Mouse (Mus musculus) heart, postnatal 4 days (tissue): Measurements from ENCODE around the gene Tspan15. TPM values are rescaled to one million over a fixed set of nuclear protein-coding genes. Genes with fewer than 3 reads are reported as not detected.

Source experiments
- DNase-seq: peaks from one replicate; pipeline ENCODE4 v3.0.0; 2021
- total RNA-seq, 2 experiments: library from RNA; stranded (reverse); gene quantifications; 2 replicates each; pipeline ENCODE4 v1.2.3; 2021

Tspan15 gene
- total RNA-seq, 2 experiments from 2014 or later: 10.1 to 10.3 TPM

DNA sequence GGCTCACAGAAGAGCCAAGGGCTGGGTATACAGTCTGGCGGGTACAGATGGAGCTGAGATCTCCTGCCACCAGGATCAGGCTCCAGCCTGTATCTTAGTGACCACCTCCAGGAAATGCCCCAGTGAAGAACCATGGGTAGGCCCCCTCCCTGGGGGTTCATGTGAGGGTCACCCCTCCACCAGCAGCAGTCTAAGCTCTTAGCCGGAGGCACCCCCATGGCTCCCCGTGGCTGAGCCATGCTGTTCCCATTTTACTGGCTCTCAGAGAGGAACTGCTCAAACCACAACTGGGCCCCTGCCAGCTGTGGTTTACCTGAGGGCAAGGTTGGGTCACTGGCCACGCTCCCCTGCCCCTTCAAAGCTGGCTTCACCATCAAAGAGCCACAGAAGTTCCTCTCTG is 41.1 kb downstream of the Tspan15 start:
- DNase-seq: no peak

DNA sequence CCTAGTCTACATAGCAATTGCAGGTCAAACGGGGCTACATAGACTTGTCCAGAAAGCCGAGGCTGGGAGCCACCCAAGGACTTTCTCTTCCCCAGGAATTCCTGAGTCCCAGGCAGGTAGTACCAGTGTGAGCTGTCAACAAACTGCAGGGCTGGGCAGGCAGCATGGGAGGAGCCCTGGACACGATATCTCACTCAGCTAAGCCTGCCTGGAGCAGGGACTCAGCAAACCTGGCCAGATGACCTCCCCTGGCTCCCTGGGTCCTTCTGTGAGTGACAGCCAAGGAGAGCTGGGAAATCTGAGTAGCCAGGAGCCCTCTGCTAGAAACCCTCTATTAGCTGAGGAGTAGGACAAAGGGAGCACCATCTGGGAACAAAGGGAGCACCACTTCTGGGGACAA is 41.7 kb downstream of the Tspan15 start:
- no peak for DNase-seq

DNA sequence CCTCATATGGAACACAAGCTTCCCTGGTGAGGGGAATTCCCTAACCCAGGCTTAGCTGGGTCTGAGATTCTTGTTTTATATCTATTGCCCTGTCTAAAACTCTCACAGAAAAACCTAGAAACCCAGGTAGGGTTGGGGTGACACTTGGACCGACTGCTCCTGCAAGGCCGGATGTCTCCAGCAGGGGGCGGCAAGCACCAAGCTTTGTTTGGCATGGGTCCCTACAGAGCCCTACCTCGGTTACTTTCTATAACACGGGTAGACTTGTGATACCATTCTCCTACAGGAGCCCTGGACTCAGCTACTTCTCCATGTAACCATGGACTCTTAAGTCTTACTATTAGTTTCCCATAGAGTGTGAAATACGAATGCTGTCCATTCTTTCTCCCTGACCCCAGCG is 44.2 kb downstream of the Tspan15 start:
- DNase-seq: peak; percentile 90

DNA sequence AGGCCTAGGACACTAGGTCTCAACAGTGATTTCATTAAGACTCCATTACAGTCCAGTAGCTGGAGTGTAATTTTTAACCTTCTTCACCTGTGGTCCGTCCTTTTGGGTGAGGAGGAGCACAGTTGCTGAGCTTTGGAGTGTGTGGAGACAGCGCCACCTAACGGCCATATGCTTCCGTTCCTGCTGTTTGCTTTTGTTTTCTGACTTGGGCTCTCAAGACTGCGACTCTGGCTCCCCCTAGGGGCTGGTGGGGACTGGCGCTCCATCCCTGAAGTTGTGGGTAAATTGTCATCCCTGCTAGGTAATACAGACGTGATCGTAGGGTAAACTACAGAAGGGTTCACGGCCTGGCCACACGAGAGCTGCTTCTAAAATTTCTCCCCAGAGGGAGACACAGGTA is 48.0 kb downstream of the Tspan15 start:
- peak; percentile 96 for DNase-seq

DNA sequence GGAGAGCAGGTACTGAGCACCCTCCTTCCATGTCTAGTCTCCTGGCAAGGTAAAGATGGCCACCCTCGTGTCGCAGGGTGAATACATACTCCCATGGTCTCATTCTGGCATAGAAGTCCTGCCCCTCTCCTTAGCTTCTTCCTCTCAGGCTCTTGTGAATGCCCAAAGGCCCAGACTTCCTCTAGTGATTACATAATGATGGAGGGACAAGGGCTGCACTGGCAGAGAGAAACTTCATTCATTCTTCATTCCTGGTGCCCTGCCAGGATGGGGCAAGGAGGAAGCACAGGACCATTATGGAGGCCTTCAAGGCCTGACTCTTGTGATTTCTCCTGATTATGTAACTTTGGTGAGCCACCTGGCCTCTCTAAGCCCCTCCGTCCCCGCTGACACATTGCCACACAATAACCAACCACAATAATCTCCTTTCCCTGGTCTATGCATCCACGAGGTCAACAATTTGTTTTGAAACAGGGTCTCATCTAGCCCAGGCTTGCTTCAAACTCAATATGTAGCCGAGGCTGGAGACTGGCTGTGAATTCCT is 48.5 kb downstream of the Tspan15 start:
- DNase-seq: no peak

DNA sequence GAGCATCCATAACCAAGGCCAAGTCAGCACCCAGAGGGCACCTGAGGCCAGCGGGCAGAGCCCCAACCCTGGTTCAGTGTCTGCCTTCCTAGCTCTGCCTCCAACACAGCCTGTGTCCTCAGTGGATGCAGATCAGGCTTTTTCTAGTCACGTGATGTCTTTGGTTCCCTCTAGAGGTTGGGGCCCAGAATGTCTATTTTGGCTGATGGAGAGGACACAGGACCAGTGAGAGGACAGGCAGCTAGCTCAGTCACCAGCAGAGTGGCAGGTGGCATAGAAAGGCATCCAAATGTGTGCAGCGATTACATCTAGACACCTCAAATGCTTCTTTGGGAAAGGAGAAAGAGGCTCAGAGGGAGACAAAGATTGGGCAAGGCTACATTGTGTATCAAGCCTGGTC is 49.4 kb downstream of the Tspan15 start:
- DNase-seq: no peak

DNA sequence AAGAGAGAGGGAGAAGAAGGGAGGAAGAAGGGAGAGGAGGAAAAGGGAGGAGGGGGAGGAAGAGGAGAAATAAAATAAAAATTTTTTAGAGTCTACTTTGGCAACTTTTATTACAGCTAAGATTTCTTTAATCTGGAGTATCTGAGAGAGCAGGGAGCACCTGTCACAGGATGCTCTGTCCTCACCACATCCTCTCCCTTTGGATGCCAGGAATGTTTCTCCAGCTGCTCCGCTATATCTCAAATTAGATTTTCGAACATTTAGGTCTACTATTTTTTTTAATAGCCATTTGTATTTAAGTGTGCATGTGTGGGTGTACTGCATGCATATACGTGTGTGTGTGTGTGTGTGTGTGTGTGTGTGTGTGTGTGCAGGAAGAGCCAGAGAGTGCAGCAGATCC is 51.1 kb downstream of the Tspan15 start:
- DNase-seq: no peak

DNA sequence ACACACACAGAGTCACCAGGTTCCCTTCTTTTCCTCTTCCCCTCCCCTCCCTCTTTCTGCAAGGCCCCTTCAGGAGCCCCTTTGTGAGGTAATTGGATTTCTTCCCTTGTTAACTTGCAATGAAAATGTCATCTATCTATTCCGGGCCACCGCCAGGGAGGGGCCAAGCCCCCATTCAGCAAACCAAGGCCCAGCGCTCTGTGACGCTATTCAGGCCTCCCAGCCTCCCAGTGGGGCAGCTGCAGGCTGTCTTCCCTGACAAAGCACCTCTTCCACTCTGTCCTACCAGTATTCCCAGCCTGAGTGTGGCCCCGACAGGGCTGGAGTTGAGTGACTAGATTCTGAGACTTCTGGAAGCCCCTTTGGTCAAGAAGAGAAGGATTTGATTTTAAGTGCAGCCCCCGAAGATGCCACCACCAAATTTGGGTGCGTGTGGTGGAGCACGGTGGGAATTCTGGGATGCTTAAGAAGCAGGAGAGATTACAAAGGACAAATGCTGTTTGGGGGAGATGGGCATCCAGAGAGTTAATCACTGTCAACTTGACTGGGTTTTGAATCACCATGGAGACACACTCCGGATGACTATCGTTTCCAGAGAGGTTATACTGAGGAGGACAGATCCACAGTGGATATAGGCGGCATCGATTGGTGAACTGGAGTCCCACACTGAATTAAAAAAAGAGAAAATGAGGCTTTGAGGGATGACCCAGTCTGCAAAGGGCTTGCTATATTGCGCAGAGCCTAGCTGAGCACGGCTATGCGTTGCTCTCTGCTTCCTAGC is 56.3 kb downstream of the Tspan15 start:
- no peak for DNase-seq

DNA sequence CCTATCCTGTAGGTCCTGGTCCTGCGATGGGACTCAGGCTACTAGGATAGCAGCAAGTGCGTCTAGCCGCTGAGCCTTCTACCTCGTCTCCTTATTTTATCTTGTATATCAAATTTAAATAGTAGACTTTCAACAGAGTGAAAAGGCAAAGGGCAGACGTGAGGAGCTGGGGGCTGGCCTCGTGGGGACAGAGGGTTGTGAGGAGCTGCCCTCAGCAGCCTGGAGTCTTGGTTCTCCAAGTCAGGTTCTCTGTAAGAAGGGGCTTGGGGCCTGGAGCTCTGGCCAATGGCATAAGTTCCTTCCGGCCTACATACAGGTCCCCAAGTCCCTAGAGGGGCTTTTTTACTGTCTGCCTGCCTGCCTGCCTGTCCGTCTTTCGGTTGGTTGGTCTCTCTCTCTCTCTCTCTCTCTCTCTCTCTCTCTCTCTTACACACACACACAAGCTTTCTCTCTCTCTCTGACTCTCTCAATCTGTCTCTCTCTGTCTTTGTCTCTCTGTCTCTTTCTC is 57.1 kb downstream of the Tspan15 start:
- DNase-seq: no peak

DNA sequence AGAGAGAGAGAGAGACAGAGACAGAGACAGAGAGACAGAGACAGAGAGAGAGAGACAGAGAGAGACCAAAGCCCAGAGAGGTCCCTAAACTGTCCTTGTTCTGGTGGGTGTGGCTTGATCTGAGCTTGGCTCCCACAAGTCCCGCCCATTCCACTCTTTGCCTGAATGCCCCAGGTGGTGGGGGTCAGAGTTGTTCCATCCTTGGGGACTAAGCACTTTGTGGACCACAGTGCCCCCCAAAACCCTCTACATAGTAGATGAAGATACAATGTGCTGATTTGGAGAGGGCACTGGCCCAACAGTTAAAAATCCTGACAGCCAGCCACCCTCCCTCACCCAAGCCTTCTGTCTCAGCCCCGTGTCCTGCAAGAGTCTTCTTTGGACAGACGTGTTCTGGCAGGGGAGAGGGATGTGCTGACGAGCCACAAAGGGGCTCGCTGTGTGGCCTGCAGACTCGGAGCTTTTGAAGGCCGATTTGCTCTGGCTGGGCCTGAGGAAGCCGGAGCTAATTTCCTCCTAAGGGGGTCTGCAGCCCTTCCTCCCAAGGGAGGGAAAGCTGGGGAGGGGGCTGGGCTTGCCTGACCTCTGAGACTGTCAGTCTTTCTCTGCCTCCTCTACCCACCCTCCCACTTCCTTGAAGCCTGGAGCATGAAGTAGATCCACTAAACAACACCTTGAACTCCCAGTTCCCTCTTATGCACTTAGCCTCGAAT is 58.1 kb downstream of the Tspan15 start:
- no peak for DNase-seq

DNA sequence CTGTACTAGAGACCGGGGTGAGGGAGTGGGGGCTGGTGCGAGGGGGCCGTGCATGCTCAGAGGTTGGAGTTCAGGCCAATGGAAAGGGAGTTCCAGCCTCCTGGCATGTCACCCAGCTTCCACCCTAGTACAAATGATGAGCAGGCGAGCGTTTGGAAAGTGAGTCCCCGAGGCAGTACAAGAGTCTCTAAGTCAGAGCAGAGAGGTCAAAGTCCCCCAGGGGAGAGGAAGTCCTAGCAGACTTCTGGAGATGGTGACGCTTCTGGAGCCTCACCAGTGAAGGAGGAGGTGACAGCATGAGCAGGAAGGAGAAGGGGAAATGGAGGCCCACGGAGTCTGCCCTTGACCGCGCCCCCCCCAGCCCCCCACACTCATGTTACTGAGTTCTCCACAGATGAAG is 68.6 kb downstream of the Tspan15 start:
- peak; percentile 22 for DNase-seq

DNA sequence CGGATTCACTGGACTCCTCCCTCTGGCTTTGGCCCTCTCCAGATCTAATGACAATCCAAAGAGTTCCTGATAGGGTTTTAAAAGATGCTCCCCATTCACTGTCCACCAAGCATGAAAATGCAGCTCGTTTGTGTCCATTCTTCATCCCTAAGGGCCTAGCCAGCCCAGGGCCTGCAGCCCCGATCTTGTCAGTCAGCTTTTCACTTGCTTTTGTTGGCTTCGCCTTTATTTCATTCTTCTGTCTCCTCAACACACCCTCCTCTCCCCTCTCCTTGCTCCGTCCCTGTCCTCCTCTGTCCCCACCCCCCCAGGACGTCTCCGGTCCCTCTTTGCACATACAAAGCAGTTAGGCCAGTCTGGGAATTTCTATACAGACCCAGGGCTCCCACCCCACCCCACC is 81.1 kb downstream of the Tspan15 start:
- DNase-seq: no peak

DNA sequence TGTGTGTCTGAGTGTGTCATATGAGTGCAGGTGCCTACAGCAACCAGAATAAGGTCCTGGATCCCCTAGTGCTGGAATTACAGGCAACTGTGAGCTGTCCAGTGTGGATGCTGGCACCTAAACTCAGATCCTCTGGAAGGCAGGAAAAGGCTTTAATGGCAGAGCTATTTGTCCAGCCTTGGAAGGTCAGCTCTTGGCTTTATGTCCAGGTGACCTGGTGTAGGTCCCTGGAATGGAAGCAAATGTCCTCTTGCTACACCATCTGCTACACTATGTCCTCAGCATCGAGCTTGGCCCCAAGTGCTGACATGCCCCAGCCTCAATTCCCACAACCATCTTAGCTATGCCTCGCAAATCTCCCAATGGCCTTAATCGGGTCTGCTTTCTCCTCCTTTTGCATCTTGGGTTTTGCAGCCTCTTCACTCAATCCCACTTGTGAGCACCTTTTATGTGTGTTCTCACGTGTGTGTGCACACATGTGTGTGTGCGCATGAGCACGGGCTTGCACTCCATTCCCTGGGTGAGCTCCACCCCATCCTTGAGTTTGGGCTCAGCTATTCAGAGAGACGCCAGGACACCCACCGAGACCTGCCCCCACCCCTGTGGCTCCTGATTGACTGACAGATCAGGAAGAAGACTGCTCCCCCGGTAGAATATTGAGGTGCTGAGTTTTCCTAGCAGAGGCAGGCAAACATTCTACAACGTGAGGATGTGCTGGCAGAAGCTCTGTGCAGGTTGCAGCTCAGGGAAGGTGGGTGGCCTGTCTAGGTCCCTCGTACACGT is 83.4 kb downstream of the Tspan15 start:
- DNase-seq: no peak

DNA sequence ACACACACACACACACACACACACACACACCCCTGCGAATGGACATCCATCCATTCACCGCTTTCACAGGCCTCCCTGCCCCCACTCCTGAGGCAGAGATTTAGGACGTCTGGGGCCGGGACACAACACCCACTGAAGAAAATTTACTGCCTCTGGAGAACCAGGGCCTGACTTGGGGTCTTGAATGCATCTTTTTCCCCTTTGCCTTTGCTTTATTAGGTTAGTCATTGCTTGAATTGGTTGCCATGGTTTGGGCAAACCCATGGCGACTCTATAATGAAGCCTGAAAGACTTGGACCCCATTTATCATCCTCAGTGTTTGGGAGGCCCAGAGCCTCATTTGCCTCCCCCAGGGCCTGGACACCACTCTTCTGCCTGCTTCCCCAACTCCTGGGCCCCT is 85.1 kb downstream of the Tspan15 start:
- DNase-seq: no peak

DNA sequence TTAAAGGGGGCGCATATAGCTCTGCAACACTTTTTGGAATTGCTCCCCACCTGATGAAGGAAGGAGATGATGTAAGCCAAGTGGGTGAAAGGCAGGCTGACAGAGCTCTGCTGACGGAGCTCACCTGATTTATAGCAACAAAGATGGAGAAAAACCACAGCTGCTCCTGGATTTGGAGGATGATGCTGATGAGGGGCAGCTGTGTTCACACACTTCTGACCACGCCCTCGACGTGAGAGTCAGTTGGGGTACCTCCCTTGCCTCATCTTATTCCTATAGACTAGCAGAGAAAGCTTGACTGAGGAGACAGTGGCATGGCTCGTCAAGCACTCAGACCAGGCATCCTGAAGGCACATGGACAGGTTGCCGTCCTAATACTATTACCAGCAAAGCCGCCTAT is 87.2 kb downstream of the Tspan15 start, which contains the start of gene Fam241b:
TSS of gene Fam241b (minus strand) at position 101 of the 400 bp plus-strand sequence.
- DNase-seq: no peak

DNA sequence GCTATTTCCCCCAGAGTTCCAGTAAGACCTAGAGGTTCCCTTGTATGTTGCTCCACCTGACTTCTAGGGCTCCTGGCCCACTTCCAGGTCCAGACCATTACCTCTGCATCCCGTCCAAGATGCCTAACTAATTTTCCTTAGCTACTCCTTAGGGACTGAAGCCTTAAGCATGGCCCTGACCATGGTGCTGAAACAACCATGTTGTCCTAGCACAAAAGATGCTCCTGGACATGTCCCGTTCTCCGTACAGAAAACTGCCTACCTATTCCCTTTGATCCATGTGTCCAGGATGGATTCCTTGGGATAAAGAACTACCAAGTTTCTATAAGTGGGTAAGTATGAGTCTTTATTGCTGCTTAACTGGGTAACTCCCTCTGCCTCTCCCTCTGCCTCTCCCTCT is 93.0 kb downstream of the Tspan15 start:
- peak; percentile 34 for DNase-seq

DNA sequence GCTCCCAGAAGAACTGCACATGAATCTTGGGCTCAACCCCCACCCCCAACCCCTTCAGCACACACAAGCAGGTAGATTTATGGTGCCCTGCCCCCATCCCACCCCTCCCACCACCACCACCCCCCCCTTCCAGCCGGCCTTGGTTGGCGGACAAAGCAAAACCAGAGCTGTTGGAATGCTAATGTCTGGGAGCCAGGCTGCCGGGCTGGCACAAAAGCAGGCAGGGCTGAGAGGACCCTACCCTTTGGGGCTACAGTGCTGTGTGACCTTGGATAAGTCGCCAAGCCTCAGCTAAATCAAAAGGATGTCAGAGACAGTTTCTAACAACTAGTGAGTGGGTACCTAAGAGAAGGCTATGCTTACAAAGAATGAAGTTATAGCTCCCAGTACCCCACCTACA is 93.9 kb downstream of the Tspan15 start:
- DNase-seq: no peak

DNA sequence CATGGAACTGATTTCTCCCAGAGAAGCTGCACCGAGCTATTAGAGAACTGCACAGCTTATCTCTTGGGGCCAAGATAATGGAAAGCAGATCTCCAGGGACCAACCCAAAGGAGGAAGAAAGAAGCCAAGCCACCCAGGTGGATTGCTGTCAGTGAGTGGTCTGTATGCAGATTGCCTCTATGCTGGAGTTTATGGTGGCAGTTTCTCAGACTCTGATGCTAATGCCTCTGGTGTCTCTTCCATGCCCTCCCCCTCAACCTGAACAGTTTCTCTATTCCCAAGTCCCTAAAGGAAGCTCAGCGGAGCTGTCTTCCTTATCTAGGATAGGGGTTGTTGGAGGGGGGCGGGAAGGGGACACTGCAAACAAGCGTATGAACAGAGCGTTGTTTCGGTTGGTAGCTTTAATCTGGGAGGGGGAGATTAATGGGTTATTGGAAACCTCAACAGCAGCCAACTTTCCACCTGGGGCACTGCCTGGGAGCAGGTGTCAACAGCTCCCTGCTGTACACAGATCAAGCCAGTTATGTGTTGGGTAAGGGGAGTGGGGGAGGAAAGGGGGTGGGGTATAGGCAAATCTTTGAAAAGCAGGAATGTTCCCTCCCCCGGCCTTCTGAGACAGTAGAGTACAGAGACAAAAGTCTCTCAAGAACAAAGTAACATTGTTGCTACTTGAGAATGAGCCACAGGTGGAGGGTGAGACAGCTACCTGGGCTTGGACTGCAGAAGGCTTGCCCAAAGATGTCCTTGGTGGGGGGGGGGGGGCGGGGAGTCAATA is 95.2 kb downstream of the Tspan15 start:
- no peak for DNase-seq
